Mouse (Mus musculus): ENCODE data around the gene Rwdd3. TPM values are rescaled to one million over a fixed set of nuclear protein-coding genes. Genes with fewer than 3 reads are reported as not detected.

Gene Rwdd3
- polyA plus RNA-seq, 1 experiment from 2014 or later, result 7.1 TPM

DNA sequence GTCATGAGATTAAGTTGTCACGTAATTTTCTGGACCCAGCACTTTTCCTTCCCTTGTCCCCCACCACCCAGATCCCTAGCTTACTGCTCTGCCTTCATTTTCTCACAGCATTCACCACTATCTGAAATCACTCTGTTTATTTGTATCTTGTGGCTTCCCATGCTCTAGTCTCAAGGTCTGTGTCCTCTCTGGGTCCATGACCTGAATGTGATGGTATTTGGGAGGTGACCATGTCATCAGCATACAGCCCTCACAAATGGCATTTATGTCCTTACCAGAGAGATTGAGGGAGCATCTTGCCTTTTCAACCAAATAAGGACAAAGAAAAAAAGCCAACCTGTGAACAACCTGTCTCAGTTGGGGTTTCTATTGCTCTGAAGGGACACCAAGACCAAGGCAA, 4.5 kb upstream of the Rwdd3 start:
- H3K9me3 ChIP-seq (ENCODE audit: control insufficient read depth, low read length), result no peaks in the 10 kb centered on the region
- ATAC-seq (ENCODE audit: low FRiP score, low TSS enrichment) (no peak), DNase-seq (ENCODE audit: low spot score) (no peak)
- no peak for TF ChIP-seq EP300 (optimal IDR thresholded peaks at IDR 0.05)
- no peak for TF ChIP-seq CTCF (IDR thresholded peaks at IDR 0.05; ENCODE audit: low read depth)
- H3K36me3 ChIP-seq (ENCODE audit: control insufficient read depth, insufficient read depth, low read length), result no peaks in the 10 kb centered on the region
- no peaks in the 10 kb centered on the region for H3K27me3 ChIP-seq (ENCODE audit: control insufficient read depth, insufficient read depth, low read length)
- no peak overlapping the region for H3K4me3 ChIP-seq (ENCODE audit: low read depth, low read length)
- H3K9ac ChIP-seq (ENCODE audit: low read length), result no peak overlapping the region
- H3K4me1 ChIP-seq (replicated peaks; ENCODE audit: control insufficient read depth, insufficient read depth), result no peaks in the 10 kb centered on the region
- no peak overlapping the region for H3K27ac ChIP-seq (replicated peaks)
- whole genome bisulfite sequencing, result 85% methylated on average over 1 of the region's 1 CpGs
- no peak overlapping the region for H3K4me2 ChIP-seq (replicated peaks; ENCODE audit: low read depth)

- 0 out of 2 replicates have a peak, but pooled peaks cover 3% of the 10 kb centered on the region for H3K4me1 ChIP-seq (replicated peaks; ENCODE audit: control insufficient read depth, insufficient read depth)
- H3K27ac ChIP-seq (replicated peaks), result no peak overlapping the region
- TF ChIP-seq EP300 (optimal IDR thresholded peaks at IDR 0.05), result no peak
- no peak for TF ChIP-seq CTCF (IDR thresholded peaks at IDR 0.05; ENCODE audit: low read depth)
- no peak for DNase-seq (ENCODE audit: low spot score)
- no peak overlapping the region for H3K9ac ChIP-seq (ENCODE audit: low read length)
- H3K9me3 ChIP-seq (ENCODE audit: control insufficient read depth, low read length), result no peaks in the 10 kb centered on the region
- ATAC-seq (ENCODE audit: low FRiP score, low TSS enrichment), result no peak
- no peak overlapping the region for H3K4me3 ChIP-seq (ENCODE audit: low read depth, low read length)
- 60% methylated on average over 9 of the region's 9 CpGs for WGBS
- no peaks in the 10 kb centered on the region for H3K27me3 ChIP-seq (ENCODE audit: control insufficient read depth, insufficient read depth, low read length)
- H3K4me2 ChIP-seq (replicated peaks; ENCODE audit: low read depth), result no peak overlapping the region
- H3K36me3 ChIP-seq (ENCODE audit: control insufficient read depth, insufficient read depth, low read length), result no peaks in the 10 kb centered on the region
These were observed 2.9 kb upstream of the Rwdd3 start for GRCm38 (mm10) chr3:121174248-121174945.

DNA sequence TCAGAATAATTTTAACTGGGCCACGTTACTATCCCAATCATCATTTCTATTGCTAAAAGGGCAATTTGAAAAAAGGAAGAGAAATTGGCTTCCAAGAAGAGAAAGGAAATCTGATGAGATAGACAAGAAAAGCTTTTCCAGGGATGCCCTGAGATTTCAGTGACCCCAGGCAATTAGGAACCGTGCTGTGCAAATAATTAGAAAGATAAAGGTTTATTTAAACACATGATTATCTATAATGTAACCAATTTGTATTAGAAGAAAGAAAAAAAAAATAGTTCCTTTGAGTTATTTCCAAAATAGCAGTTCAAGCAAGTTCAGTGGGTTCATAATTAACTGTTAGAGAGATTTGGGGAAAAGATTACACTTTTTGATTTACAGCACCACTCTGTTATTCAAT, 1.2 kb upstream of the Rwdd3 start:
- Histone ChIP-seq H3K9me3 (ENCODE audit: control insufficient read depth, low read length) (no peaks in the 10 kb centered on the region), H3K4me3 (ENCODE audit: low read depth, low read length) (no peak overlapping the region), H3K27ac (replicated peaks) (no peak overlapping the region), H3K36me3 (ENCODE audit: control insufficient read depth, insufficient read depth, low read length) (no peaks in the 10 kb centered on the region), H3K4me2 (replicated peaks; ENCODE audit: low read depth) (no peak overlapping the region), H3K9ac (ENCODE audit: low read length) (no peak overlapping the region), H3K4me1 (replicated peaks; ENCODE audit: control insufficient read depth, insufficient read depth) (0 out of 2 replicates have a peak, but pooled peaks cover 3% of the 10 kb centered on the region), H3K27me3 (ENCODE audit: control insufficient read depth, insufficient read depth, low read length) (no peaks in the 10 kb centered on the region)
- TF ChIP-seq CTCF (IDR thresholded peaks at IDR 0.05; ENCODE audit: low read depth), result no peak
- no peak for TF ChIP-seq EP300 (optimal IDR thresholded peaks at IDR 0.05)
- no peak for DNase-seq (ENCODE audit: low spot score)
- WGBS, result 68% methylated on average over 2 of the region's 2 CpGs
- ATAC-seq (ENCODE audit: low FRiP score, low TSS enrichment), result no peak

DNA sequence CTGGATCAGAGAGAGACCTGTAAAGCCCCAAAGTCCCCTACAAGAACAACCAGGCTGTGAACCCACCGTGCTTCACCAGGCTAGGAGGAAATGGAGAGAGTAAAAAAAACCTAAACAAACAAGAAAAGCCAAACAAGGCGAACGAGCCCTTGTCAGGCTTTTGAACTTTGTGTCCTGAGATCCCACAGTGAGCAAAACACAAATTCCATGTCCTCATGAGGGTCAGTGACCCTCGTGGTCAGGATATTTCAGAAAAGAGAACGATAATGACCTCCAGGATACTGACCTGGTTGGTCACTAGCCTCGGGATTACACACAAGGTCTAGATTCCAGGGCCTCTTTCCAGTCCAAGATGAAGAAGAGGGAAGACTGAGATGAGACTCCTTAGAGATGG, 374 bp upstream of the Rwdd3 start:
- no peaks in the 10 kb centered on the region for H3K36me3 ChIP-seq (ENCODE audit: control insufficient read depth, insufficient read depth, low read length)
- H3K4me2 ChIP-seq (replicated peaks; ENCODE audit: low read depth), result peak overlapping the region; percentile 91
- H3K27me3 ChIP-seq (ENCODE audit: control insufficient read depth, insufficient read depth, low read length), result no peaks in the 10 kb centered on the region
- peak overlapping the region; percentile 73 for H3K4me3 ChIP-seq (ENCODE audit: low read depth, low read length)
- no peaks in the 10 kb centered on the region for H3K9me3 ChIP-seq (ENCODE audit: control insufficient read depth, low read length)
- 0 out of 2 replicates have a peak, but pooled peaks cover 3% of the 10 kb centered on the region for H3K4me1 ChIP-seq (replicated peaks; ENCODE audit: control insufficient read depth, insufficient read depth)
- no peak overlapping the region for H3K27ac ChIP-seq (replicated peaks)
- WGBS, result 38% methylated on average over 6 of the region's 6 CpGs
- TF ChIP-seq EP300 (optimal IDR thresholded peaks at IDR 0.05) (no peak), CTCF (IDR thresholded peaks at IDR 0.05; ENCODE audit: low read depth) (no peak)
- ATAC-seq (ENCODE audit: low FRiP score, low TSS enrichment) (no peak), DNase-seq (ENCODE audit: low spot score) (no peak)
- peak overlapping the region; percentile 79; the same call in 1 of the 2 replicates for H3K9ac ChIP-seq (ENCODE audit: low read length)

DNA sequence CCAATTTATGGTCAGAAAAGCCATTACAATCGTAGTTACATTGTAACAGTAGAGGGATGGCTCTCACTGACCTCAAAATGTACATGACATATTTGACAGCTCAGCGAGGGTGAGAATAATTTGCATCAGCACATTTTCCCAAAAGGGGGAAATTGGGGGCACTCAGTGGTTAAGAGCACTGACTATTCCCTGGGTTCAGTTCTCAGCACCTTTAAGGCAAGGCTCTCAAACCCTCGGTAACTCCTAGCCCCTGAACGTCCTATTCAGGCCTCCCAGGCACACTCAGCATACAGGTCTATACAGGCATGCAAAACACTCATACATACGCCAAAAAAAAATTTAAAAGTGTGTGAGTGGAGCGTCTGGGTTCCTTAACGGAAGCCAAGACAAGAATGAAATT, 864 bp downstream of the Rwdd3 start:
- no peak for ATAC-seq (ENCODE audit: low FRiP score, low TSS enrichment)
- DNase-seq (ENCODE audit: low spot score), result no peak
- Histone ChIP-seq H3K27me3 (ENCODE audit: control insufficient read depth, insufficient read depth, low read length) (no peaks in the 10 kb centered on the region), H3K4me3 (ENCODE audit: low read depth, low read length) (peak overlapping the region; percentile 73; the same call in 1 of the 2 replicates), H3K4me2 (replicated peaks; ENCODE audit: low read depth) (peak overlapping the region; percentile 91), H3K4me1 (replicated peaks; ENCODE audit: control insufficient read depth, insufficient read depth) (0 out of 2 replicates have a peak, but pooled peaks cover 3% of the 10 kb centered on the region), H3K36me3 (ENCODE audit: control insufficient read depth, insufficient read depth, low read length) (no peaks in the 10 kb centered on the region), H3K9me3 (ENCODE audit: control insufficient read depth, low read length) (no peaks in the 10 kb centered on the region), H3K27ac (replicated peaks) (no peak overlapping the region), H3K9ac (ENCODE audit: low read length) (no peak overlapping the region)
- WGBS, result 42% methylated on average over 7 of the region's 7 CpGs
- TF ChIP-seq CTCF (IDR thresholded peaks at IDR 0.05; ENCODE audit: low read depth) (no peak), EP300 (optimal IDR thresholded peaks at IDR 0.05) (no peak)
